8 mouse cellular contexts compared by ENCODE assay signal in the genomic region with DNA sequence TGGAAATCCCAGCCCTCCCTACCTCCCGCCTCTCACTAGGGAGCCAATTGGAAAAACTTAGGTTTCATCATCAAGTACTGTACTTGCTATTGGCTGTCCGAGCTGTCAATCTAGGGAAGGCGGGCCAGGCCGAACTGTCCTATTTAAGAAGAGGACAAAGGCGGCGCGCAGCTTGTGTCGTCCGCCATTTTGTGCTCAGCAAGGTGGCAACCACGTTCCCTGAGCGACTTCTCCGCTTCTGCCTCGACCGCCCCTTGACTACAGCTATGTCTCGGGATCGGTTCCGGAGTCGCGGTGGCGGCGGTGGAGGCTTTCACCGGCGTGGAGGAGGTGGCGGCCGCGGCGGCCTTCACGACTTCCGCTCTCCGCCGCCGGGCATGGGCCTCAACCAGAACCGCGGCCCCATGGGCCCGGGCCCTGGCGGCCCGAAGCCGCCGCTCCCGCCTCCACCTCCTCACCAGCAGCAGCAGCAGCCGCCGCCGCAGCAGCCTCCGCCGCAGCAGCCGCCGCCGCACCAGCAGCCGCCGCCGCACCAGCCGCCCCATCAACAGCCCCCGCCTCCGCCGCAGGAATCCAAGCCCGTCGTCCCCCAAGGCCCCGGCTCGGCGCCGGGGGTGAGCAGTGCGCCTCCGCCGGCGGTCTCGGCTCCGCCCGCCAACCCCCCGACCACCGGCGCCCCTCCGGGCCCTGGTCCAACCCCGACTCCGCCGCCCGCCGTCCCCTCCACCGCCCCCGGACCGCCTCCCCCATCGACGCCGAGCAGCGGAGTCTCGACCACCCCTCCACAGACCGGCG. TPM values are rescaled to one million over a fixed set of nuclear protein-coding genes. Genes with fewer than 3 reads are reported as not detected.
A peak's percentile ranks its signal among the peaks of the same experiment; 100 is the strongest.
DNase-seq lines count a peak whose midpoint lies in the region; ATAC-seq and TF ChIP-seq lines count a peak whose summit lies in the region.

A gene (plus strand): TSS at position 174 of the 795 bp plus-strand sequence.

- in situ Hi-C loops in ES-E14 (cut with MboI; ENCODE audit: low sequenced_read_pairs in 2 of 2, unreplicated experiment in 2 of 2) = no loop called here

- H3K4me1 ChIP-seq in ES-E14 (ENCODE audit: control insufficient read depth in 2 of 2, insufficient read depth in 2 of 2, low read length in 2 of 2, poor library complexity in 1 of 2) = peaks cover 0 to 2% of the 10 kb centered on the region in 2 experiments; a peak in 1 of 4 replicates
- H3K4me1 ChIP-seq in forebrain, embryonic 15.5 days = peaks cover 37% of the 10 kb centered on the region
- peaks cover 20% of the 10 kb centered on the region for H3K4me1 ChIP-seq in lung, adult 2 months (ENCODE audit: control insufficient read depth, insufficient read depth, low read length)

- peaks cover 32% of the 10 kb centered on the region for H3K36me3 ChIP-seq in ES-E14 (ENCODE audit: control insufficient read depth, insufficient read depth, low read length, poor library complexity, severe bottlenecking)
- H3K36me3 ChIP-seq in forebrain, embryonic 15.5 days = peaks cover 23% of the 10 kb centered on the region

- intact Hi-C loops in heart, postnatal 25 days (cut with DNase I) = loop anchor here (5.0 to 10.0 kb wide), 2 partner anchors 36 to 223 kb away; a partner anchor contains a TSS

- peak within 1 kb of the TSS; percentile 99 to 100 for H3K4me3 ChIP-seq in ES-E14 (ENCODE audit: insufficient read depth in 1 of 2, low read depth in 1 of 2, low read length in 2 of 2, poor library complexity in 1 of 2, severe bottlenecking in 1 of 2)
- peak within 1 kb of the TSS; percentile 86 for H3K4me3 ChIP-seq in forebrain, embryonic 15.5 days
- peak within 1 kb of the TSS; percentile 85 for H3K4me3 ChIP-seq in lung, adult 2 months (replicated peaks; ENCODE audit: extremely low read depth, low read depth, low read length)

- H3K9me3 ChIP-seq in ES-E14 (ENCODE audit: control insufficient read depth, insufficient read depth, low read depth, low read length) = no peaks in the 10 kb centered on the region
- H3K9me3 ChIP-seq in forebrain, embryonic 15.5 days = no peaks in the 10 kb centered on the region

- peak; percentile 98 for DNase-seq in ES-E14 (ENCODE audit: low read depth, low spot score)
- peak; percentile 97 for DNase-seq in cerebellum, adult 11-12 months
- DNase-seq in heart, postnatal 25 days (ENCODE audit: low spot score) = peak; percentile 97
- peak; percentile 98 to 100 for DNase-seq in layer of hippocampus, adult 18-20 months (ENCODE audit: low spot score in 2 of 2)
- DNase-seq in lung, adult 2 months = peak; percentile 99
- DNase-seq in thymus, adult 18-20 months = peak; percentile 92 to 98

- under 1% methylated on average over 66 of the region's 87 CpGs for WGBS in forebrain, embryonic 15.5 days
- under 1% methylated on average over 54 of the region's 87 CpGs for WGBS in lung, adult 2 months

- peak; percentile 98 for ATAC-seq in forebrain, embryonic 15.5 days (replicated peaks)
- ATAC-seq in neutrophil, adult 5-6 weeks (ENCODE audit: extremely low read depth, insufficient number of reproducible peaks, low FRiP score, poor library complexity, severe bottlenecking) = peak; percentile 93

- peak within 1 kb of the TSS; percentile 99 for H3K27ac ChIP-seq in ES-E14 (ENCODE audit: insufficient read depth, low read depth, low read length, poor library complexity, severe bottlenecking)
- H3K27ac ChIP-seq in forebrain, embryonic 15.5 days (replicated peaks) = peak within 1 kb of the TSS; percentile 98

- H3K4me2 ChIP-seq in forebrain, embryonic 15.5 days (replicated peaks) = peak within 1 kb of the TSS; percentile 98

- no peak for TF ChIP-seq CTCF in lung, adult 2 months (IDR thresholded peaks at IDR 0.05; ENCODE audit: insufficient read depth, low read length)

- no peaks in the 10 kb centered on the region for H3K27me3 ChIP-seq in forebrain, embryonic 15.5 days

- H3K9ac ChIP-seq in ES-E14 (ENCODE audit: insufficient read depth, low read depth, low read length, poor library complexity, severe bottlenecking) = peak within 1 kb of the TSS; percentile 100
- H3K9ac ChIP-seq in forebrain, embryonic 15.5 days (replicated peaks) = peak within 1 kb of the TSS; percentile 98

- TF ChIP-seq POLR2A in lung, adult 2 months (IDR thresholded peaks at IDR 0.05; ENCODE audit: borderline replicate concordance, extremely low read depth, low read depth, low read length) = peak; percentile 99

TF ChIP-seq in ES-E14, 5 proteins besides CTCF, POLR2A, EP300 and RAD21:
- TF ChIP-seq HCFC1 (IDR thresholded peaks at IDR 0.05; ENCODE audit: borderline replicate concordance, insufficient read depth, low read length) (peak; percentile 59; the same call in 1 of the 2 replicates), ZNF384 (IDR thresholded peaks at IDR 0.05; ENCODE audit: low read depth, low read length) (no peak), CHD2 (IDR thresholded peaks at IDR 0.05; ENCODE audit: low read depth, low read length) (peak; percentile 94), ZC3H11A (IDR thresholded peaks at IDR 0.05; ENCODE audit: borderline replicate concordance, low read depth, low read length) (no peak), MAFK (IDR thresholded peaks at IDR 0.05; ENCODE audit: insufficient read depth, low read depth, low read length) (no peak)

RNA-seq across cellular contexts. Expression of the gene that starts here (rescaled TPM):
- total RNA-seq in ES-E14 (2012; rRNA removed) = 337 and 384 TPM in 2 replicates
- polyA plus RNA-seq in forebrain, embryonic 15.5 days (2015; fragmentation: Nextera tagmentation; extraction: Ambion mirVana) = 98.9 and 102 TPM in 2 replicates
- total RNA-seq in heart, postnatal 25 days (2021) = 10 to 100 TPM; 81.5 to 86.2 TPM
- 100 to 1,000 TPM; 271 to 272 TPM for total RNA-seq in layer of hippocampus, adult 18-20 months (2021)
- polyA plus RNA-seq in lung, adult 2 months (2012; rRNA removed) = 44.1 and 52.1 TPM in 2 replicates
- 818 and 867 TPM in 2 replicates for total RNA-seq in neutrophil, adult 5-6 weeks (2017)

Comparison
In these comparisons a context has a peak if more than half of its experiments do, and no peak if none do; other contexts are left out.
1. Peak in every context shown above with its lines: DNase-seq, ATAC-seq, H3K4me3 ChIP-seq and H3K27ac ChIP-seq.